Mouse (Mus musculus): ENCODE measurements around the gene Kcnk10. TPM values are rescaled to one million over a fixed set of nuclear protein-coding genes. Genes with fewer than 3 reads are reported as not detected.

Kcnk10 gene
- polyA plus RNA-seq, 1 experiment from 2014 or later = 0.19 TPM

DNA sequence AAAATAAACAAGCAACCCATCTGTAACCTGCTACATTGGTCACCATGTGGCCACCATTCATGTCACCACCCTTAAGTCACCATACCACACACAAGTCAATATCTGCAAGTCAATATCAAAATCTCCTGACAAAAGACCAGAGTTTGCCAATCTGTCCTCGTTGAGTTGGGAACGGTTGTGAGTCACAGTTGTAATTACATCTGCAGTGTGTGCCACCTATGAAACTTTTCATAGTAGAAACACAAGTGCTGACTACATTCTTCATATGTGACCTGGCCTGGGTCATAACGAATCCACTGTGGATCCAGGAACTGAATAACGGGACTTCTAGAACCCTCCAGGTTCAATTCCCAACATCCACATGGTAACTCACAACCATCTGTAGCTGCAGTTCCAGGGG is 14.8 kb downstream of the Kcnk10 start:
- Histone ChIP-seq H3K27me3 (no peaks in the 10 kb centered on the region), H3K4me2 (no peak overlapping the region), H3K27ac (no peak overlapping the region), H3K4me1 (no peaks in the 10 kb centered on the region), H3K4me3 (no peak overlapping the region), H3K36me3 (no peaks in the 10 kb centered on the region), H3K9ac (no peak overlapping the region), H3K9me3 (no peaks in the 10 kb centered on the region)
- 79% methylated on average over 4 of the region's 4 CpGs for WGBS
- ATAC-seq (ENCODE audit: borderline replicate concordance, extremely low read depth, low FRiP score, low TSS enrichment) = no peak

DNA sequence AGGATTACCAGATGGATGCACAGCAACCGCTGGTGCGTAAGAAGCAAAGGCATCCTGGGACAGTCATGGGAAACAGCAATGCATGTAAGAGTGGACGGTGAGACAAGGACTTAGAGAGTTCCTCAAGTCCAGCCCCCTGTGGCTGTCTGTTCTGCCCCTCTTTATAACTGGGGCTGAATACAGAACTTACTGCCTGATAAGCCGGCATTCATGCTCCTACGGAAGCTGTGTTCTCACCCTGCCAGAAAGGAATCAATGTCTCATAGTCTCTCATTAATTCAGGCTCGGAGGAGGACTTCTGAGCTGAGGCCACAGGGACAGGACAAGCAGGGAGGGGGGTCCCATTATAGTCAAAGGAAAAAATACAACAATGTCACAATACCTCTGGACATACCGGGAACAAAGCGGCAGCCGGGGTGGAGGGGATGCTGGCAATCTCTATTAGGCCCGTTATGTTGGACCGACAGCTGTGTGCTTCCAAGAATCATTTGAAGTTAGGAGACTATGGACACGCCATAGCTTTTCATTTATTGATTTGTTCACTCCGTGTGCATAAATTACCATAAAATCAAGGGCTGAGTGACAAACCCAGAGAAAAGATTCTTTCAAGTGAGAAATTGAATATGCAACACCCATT is 15.7 kb downstream of the Kcnk10 start:
- no peak for ATAC-seq (ENCODE audit: borderline replicate concordance, extremely low read depth, low FRiP score, low TSS enrichment)
- Histone ChIP-seq H3K27ac (no peak overlapping the region), H3K4me3 (no peak overlapping the region), H3K4me1 (no peaks in the 10 kb centered on the region), H3K9ac (no peak overlapping the region), H3K4me2 (no peak overlapping the region), H3K27me3 (no peaks in the 10 kb centered on the region), H3K36me3 (no peaks in the 10 kb centered on the region), H3K9me3 (no peaks in the 10 kb centered on the region)
- 84% methylated on average over 13 of the region's 13 CpGs for WGBS

DNA sequence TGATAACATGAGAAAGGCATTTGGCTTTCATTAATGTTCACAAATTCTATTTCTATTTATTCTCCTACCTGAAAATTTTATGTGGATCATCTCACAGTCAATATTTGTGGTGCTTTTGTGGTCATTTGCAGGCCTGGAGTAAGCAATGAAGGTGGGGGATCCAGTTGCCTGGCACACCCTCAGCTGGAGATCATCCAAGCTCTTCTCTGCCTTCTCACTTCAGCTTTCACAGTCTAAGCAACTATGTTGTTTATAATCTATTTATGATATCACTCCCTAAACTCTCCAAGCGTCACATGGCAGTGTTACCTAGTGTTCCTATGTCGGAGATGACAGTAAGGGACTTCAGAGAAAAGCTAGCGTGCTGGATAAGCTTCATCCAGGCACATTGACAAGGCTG is 18.1 kb downstream of the Kcnk10 start:
- no peak for ATAC-seq (ENCODE audit: borderline replicate concordance, extremely low read depth, low FRiP score, low TSS enrichment)
- no peak overlapping the region for H3K9ac ChIP-seq
- H3K4me3 ChIP-seq = no peak overlapping the region
- H3K4me2 ChIP-seq = no peak overlapping the region
- H3K27me3 ChIP-seq = no peaks in the 10 kb centered on the region
- WGBS = 61% methylated on average over 3 of the region's 3 CpGs
- H3K9me3 ChIP-seq = no peaks in the 10 kb centered on the region
- H3K36me3 ChIP-seq = no peaks in the 10 kb centered on the region
- no peaks in the 10 kb centered on the region for H3K4me1 ChIP-seq
- H3K27ac ChIP-seq = no peak overlapping the region

DNA sequence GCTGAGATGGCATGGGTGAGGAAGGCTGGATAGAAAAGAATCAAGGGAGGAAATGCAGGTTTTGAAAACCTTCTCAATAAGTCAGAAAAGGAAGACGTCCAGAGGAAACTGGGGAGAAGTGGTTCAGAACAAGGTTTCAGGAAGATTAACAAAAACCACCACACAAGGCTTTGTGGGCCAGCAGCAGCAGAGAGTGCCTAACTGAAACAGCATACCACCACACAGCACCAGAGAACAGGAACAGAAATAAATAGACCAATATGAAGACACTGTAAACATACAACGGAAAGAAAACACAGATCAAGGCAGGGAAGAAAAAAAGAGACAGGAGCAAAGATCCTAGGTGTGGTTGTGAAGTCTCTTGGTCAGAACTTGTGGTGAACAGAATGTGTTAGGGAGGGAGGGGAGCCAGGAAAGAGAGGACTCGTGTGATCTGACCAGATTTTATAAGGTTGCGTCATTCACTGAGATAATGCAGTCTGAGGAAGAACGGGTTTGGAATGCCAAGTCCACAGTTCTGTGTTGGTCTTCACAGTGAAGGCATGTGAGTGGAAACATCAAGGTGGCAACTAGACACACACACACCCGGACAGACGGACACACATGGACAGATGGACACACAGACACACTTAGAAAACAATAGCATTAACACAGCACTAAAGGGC is 21.0 kb downstream of the Kcnk10 start:
- no peak for ATAC-seq (ENCODE audit: borderline replicate concordance, extremely low read depth, low FRiP score, low TSS enrichment)
- Histone ChIP-seq H3K27ac (no peak overlapping the region), H3K36me3 (no peaks in the 10 kb centered on the region), H3K9me3 (no peaks in the 10 kb centered on the region), H3K4me2 (no peak overlapping the region), H3K9ac (no peak overlapping the region), H3K4me3 (no peak overlapping the region), H3K4me1 (no peaks in the 10 kb centered on the region), H3K27me3 (no peaks in the 10 kb centered on the region)
- 58% methylated on average over 7 of the region's 7 CpGs for WGBS

DNA sequence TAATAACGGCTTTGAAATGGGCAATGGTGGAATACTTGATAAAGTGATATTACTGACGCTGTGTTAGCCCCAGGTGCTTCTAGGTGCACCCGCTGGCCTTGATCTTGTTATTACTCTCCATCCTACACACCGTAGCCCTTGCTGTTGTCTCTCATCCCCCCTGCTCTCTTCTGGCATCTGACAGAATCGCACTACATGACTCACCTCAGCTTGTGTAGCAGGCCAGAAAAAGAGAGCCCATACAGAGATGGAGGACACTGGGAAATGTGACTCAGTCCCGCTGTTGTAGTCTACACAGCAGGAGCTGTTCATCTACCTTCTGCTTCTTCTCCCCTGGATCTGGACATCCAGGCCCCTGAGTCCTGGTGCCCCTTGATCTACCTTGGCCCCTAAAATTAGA is 28.1 kb downstream of the Kcnk10 start:
- 92% methylated on average over 6 of the region's 6 CpGs for WGBS
- H3K9me3 ChIP-seq = no peaks in the 10 kb centered on the region
- H3K27ac ChIP-seq = no peak overlapping the region
- H3K4me2 ChIP-seq = no peak overlapping the region
- no peak overlapping the region for H3K4me3 ChIP-seq
- ATAC-seq (ENCODE audit: borderline replicate concordance, extremely low read depth, low FRiP score, low TSS enrichment) = no peak
- H3K27me3 ChIP-seq = no peaks in the 10 kb centered on the region
- H3K9ac ChIP-seq = no peak overlapping the region
- no peaks in the 10 kb centered on the region for H3K4me1 ChIP-seq
- H3K36me3 ChIP-seq = no peaks in the 10 kb centered on the region

DNA sequence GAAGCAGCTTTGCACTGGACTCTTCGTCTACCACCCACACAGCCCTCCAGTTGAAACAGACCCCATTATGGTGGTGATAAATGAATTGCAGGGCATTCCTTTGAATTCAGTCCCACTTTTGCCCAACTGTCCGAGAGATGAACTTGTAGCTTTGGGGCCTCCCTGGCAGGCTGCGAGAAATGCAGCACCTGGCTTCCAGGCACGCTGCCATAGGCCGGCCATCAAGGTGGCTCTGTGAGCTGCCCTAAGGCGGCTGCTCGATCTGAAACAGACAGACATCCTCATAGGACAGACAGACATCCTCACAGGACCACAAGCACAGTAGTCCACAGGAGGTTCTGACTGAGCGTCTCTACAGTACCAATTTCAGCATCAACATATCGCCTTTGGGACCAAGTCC is 30.0 kb downstream of the Kcnk10 start:
- Histone ChIP-seq H3K4me2 (no peak overlapping the region), H3K36me3 (no peaks in the 10 kb centered on the region), H3K4me3 (no peak overlapping the region), H3K27ac (no peak overlapping the region), H3K9ac (no peak overlapping the region), H3K9me3 (no peaks in the 10 kb centered on the region), H3K27me3 (no peaks in the 10 kb centered on the region), H3K4me1 (no peaks in the 10 kb centered on the region)
- no peak for ATAC-seq (ENCODE audit: borderline replicate concordance, extremely low read depth, low FRiP score, low TSS enrichment)
- WGBS = 76% methylated on average over 9 of the region's 9 CpGs

DNA sequence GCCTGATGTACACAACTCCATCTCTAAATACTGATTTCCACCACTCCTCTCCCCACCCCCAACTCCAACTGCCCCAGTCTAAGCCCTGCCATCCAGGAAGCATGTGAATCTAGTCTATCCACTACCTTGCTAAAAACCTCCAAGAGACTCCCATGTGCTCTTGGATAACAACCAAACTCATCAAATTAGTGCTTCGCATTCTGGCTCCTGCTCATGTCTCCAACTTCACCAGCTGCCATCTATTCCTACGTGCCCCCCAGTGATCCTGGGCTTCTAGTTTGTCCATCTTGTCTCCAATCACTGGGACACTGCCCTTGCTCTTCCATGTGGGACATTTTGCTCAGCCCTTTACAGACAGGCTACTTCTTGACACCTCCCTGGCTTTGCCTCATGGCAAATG is 32.2 kb downstream of the Kcnk10 start:
- H3K36me3 ChIP-seq = no peaks in the 10 kb centered on the region
- 91% methylated on average over 2 of the region's 2 CpGs for WGBS
- no peak for ATAC-seq (ENCODE audit: borderline replicate concordance, extremely low read depth, low FRiP score, low TSS enrichment)
- H3K27me3 ChIP-seq = no peaks in the 10 kb centered on the region
- H3K4me1 ChIP-seq = no peaks in the 10 kb centered on the region
- no peak overlapping the region for H3K4me2 ChIP-seq
- H3K4me3 ChIP-seq = no peak overlapping the region
- H3K9ac ChIP-seq = no peak overlapping the region
- H3K27ac ChIP-seq = no peak overlapping the region
- H3K9me3 ChIP-seq = no peaks in the 10 kb centered on the region

DNA sequence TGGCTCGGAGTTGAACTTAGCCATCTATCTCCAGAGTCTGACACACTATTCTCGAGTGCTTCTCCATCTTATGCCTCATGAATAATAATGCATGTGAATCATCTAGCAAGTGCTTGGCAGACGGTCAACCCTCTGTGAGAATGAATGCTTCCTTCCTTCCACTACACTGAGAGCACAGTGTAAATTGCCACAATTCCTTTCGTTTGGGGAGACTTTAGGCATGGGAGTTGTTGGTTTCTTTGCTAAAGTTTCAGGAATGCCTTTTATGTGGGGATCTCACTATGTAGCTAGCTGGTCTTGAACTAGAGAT is 32.9 kb downstream of the Kcnk10 start:
- Histone ChIP-seq H3K9me3 (no peaks in the 10 kb centered on the region), H3K4me1 (no peaks in the 10 kb centered on the region), H3K36me3 (no peaks in the 10 kb centered on the region), H3K4me3 (no peak overlapping the region), H3K9ac (no peak overlapping the region), H3K27me3 (no peaks in the 10 kb centered on the region), H3K4me2 (no peak overlapping the region), H3K27ac (no peak overlapping the region)
- ATAC-seq (ENCODE audit: borderline replicate concordance, extremely low read depth, low FRiP score, low TSS enrichment) = no peak
- 75% methylated on average over 4 of the region's 4 CpGs for WGBS

DNA sequence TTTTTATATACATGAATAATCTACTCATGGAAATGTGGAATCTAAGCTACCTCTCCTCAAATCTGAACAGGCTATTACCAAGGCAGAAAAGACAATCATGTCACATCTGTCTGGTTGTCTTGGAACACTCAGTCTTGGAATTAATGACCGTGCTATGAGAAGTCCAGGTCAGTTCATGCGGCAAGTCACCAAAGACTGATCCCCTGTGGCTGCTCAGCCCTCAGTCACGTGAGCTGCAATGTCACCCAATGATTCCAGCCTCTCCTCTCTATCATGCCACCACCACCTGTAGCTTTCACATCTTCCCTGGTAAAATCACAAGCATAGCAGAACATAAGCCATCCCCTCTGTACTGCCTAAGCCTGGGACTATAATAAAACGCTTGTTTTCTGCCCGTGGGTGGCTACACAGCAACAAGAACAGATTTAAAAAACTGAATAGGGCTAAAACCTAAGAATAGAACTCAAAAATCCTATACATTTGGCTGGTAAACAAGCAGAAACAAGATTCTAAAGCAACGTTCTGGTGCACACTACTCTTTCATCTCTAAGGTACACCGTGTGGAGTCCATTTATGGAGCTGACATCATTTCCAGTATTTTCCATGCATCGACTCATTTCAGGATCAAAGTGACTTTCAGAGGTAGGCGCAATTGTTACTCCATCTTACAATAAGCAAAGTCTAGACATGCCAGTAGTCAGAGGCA is 33.4 kb downstream of the Kcnk10 start:
- Histone ChIP-seq H3K27me3 (no peaks in the 10 kb centered on the region), H3K4me2 (no peak overlapping the region), H3K27ac (no peak overlapping the region), H3K9me3 (no peaks in the 10 kb centered on the region), H3K4me3 (no peak overlapping the region), H3K36me3 (no peaks in the 10 kb centered on the region), H3K4me1 (no peaks in the 10 kb centered on the region), H3K9ac (no peak overlapping the region)
- no peak for ATAC-seq (ENCODE audit: borderline replicate concordance, extremely low read depth, low FRiP score, low TSS enrichment)
- WGBS = 80% methylated on average over 9 of the region's 9 CpGs

DNA sequence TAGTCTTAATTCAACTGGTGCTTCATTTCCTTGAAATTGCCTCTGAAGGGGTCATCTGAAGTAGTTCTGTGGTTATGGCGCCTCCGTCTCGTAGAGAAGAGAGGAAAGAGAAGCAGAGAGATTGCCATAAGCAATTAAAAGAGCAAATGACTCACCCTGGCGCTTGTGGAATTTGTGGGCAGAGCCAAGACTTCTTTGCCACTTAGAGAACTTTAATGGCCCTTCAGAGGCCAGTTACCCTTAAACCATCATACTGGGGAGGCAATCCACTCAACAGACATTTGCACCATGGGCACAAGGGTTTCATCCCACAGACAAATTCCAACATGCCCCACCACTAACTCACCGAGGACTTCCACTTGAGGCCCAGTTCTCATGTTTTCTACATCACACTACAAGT is 41.4 kb downstream of the Kcnk10 start:
- no peak for ATAC-seq (ENCODE audit: borderline replicate concordance, extremely low read depth, low FRiP score, low TSS enrichment)
- WGBS = 74% methylated on average over 5 of the region's 5 CpGs
- Histone ChIP-seq H3K9ac (no peak overlapping the region), H3K36me3 (no peaks in the 10 kb centered on the region), H3K27me3 (no peaks in the 10 kb centered on the region), H3K4me1 (no peaks in the 10 kb centered on the region), H3K4me3 (no peak overlapping the region), H3K9me3 (no peaks in the 10 kb centered on the region), H3K4me2 (no peak overlapping the region), H3K27ac (no peak overlapping the region)

DNA sequence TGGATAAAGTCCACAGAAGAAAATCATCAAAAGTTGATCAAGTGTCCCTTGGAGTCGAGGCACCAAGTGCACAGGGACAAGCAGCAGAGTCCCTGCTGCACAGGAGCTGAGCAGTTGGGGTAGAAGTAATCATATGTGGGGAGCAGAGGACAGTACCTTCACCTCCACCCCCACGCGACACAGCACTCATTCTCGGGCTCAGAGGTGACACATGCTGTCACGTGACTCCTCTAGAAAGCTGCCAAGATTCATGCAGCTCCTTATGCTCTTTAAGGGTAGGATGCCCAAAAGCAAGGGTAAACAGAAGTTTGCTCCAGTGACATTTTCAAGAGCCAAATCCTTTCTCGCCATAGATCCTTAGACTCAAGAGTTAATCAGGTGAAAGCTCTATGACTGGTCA is 42.1 kb downstream of the Kcnk10 start:
- H3K4me3 ChIP-seq = no peak overlapping the region
- WGBS = 57% methylated on average over 6 of the region's 6 CpGs
- H3K4me1 ChIP-seq = no peaks in the 10 kb centered on the region

DNA sequence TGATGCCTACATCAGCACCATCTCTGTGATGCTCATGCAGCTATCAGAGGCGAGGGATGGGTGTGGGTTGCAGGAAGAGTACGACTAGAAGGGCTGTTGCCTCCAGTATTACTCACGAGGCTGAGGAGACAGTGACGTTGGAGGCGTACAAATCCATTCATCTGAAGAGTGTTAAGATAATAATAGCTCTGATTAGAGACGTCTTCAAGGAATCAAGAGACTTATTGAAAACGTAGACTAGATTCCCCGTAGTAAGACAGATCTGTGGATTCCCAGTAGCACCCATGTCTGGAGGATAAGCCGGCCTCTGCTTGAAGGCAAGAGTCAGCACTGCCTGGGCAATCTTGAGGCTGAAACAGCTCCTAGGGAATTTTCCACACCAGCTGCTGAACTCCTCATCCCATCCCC is 42.6 kb downstream of the Kcnk10 start:
- H3K9me3 ChIP-seq = no peaks in the 10 kb centered on the region
- H3K4me2 ChIP-seq = no peak overlapping the region
- no peak overlapping the region for H3K4me3 ChIP-seq
- H3K27ac ChIP-seq = no peak overlapping the region
- no peaks in the 10 kb centered on the region for H3K27me3 ChIP-seq
- H3K9ac ChIP-seq = no peak overlapping the region
- no peak for ATAC-seq (ENCODE audit: borderline replicate concordance, extremely low read depth, low FRiP score, low TSS enrichment)
- no peaks in the 10 kb centered on the region for H3K36me3 ChIP-seq
- 64% methylated on average over 9 of the region's 9 CpGs for WGBS
- H3K4me1 ChIP-seq = no peaks in the 10 kb centered on the region

More for the DNA sequence above, 42.1 kb downstream of the Kcnk10 start:
- Histone ChIP-seq H3K9me3 (no peaks in the 10 kb centered on the region), H3K27ac (no peak overlapping the region), H3K4me2 (no peak overlapping the region), H3K27me3 (no peaks in the 10 kb centered on the region), H3K36me3 (no peaks in the 10 kb centered on the region), H3K9ac (no peak overlapping the region)
- no peak for ATAC-seq (ENCODE audit: borderline replicate concordance, extremely low read depth, low FRiP score, low TSS enrichment)
